Mouse (Mus musculus): ENCODE data around the gene Clp1.

Gene Clp1

GRCm38 (mm10) chr2:84727172-84727858, at the start of gene Clp1:
Gene Clp1 (minus strand): TSS chr2:84727350.
- DNase-seq (ENCODE audit: low spot score), result peak; percentile 93

- DNase-seq (ENCODE audit: low spot score), result no peak
Observed at GRCm38 (mm10) chr2:84775665-84776064, 48.5 kb upstream of the Clp1 start.

GRCm38 (mm10) chr2:84775241-84775640, 48.1 kb upstream of the Clp1 start, which contains the start of gene Serping1:
Gene Serping1 (minus strand): TSS chr2:84775444.
- DNase-seq (ENCODE audit: low spot score), result no peak

- DNase-seq (ENCODE audit: low spot score), result peak; percentile 64
Observed at GRCm38 (mm10) chr2:84774751-84775150, 47.6 kb upstream of the Clp1 start.

GRCm38 (mm10) chr2:84773195-84773594, 46.0 kb upstream of the Clp1 start:
- DNase-seq (ENCODE audit: low spot score), result no peak

GRCm38 (mm10) chr2:84772454-84772853, 45.3 kb upstream of the Clp1 start:
- DNase-seq (ENCODE audit: low spot score), result no peak

- DNase-seq (ENCODE audit: low spot score), result no peak
Observed at GRCm38 (mm10) chr2:84770501-84770900, 43.4 kb upstream of the Clp1 start.

GRCm38 (mm10) chr2:84762818-84763217, 35.7 kb upstream of the Clp1 start:
- no peak for DNase-seq (ENCODE audit: low spot score)

- DNase-seq (ENCODE audit: low spot score), result no peak
Observed at GRCm38 (mm10) chr2:84762295-84762694, 35.1 kb upstream of the Clp1 start.

GRCm38 (mm10) chr2:84761840-84762239, 34.7 kb upstream of the Clp1 start:
- no peak for DNase-seq (ENCODE audit: low spot score)

- no peak for DNase-seq (ENCODE audit: low spot score)
Observed at GRCm38 (mm10) chr2:84761309-84761708, 34.2 kb upstream of the Clp1 start.

- DNase-seq (ENCODE audit: low spot score), result no peak
Observed at GRCm38 (mm10) chr2:84760777-84761176, 33.6 kb upstream of the Clp1 start.

GRCm38 (mm10) chr2:84758542-84759127, 31.5 kb upstream of the Clp1 start:
- DNase-seq (ENCODE audit: low spot score), result no peak

GRCm38 (mm10) chr2:84757026-84757682, 30.0 kb upstream of the Clp1 start:
- DNase-seq (ENCODE audit: low spot score), result no peak

GRCm38 (mm10) chr2:84756245-84756644, 29.1 kb upstream of the Clp1 start:
- no peak for DNase-seq (ENCODE audit: low spot score)

- no peak for DNase-seq (ENCODE audit: low spot score)
Observed at GRCm38 (mm10) chr2:84750115-84750514, 23.0 kb upstream of the Clp1 start.

- DNase-seq (ENCODE audit: low spot score), result no peak
Observed at GRCm38 (mm10) chr2:84744126-84744525, 17.0 kb upstream of the Clp1 start.

- DNase-seq (ENCODE audit: low spot score), result peak; percentile 73
Observed at GRCm38 (mm10) chr2:84743561-84743960, 16.4 kb upstream of the Clp1 start, which contains the start of gene Gm19426. Gene Gm19426 (minus strand): TSS chr2:84743655.

- no peak for DNase-seq (ENCODE audit: low spot score)
Observed at GRCm38 (mm10) chr2:84742451-84743283, 15.5 kb upstream of the Clp1 start.

- no peak for DNase-seq (ENCODE audit: low spot score)
Observed at GRCm38 (mm10) chr2:84741841-84742450, 14.8 kb upstream of the Clp1 start.

- no peak for DNase-seq (ENCODE audit: low spot score)
Observed at GRCm38 (mm10) chr2:84740608-84741333, 13.6 kb upstream of the Clp1 start.

All from ovary, adult 18-20 months (tissue).